Mouse (Mus musculus) midbrain, embryonic 14.5 days (tissue): ENCODE data around the gene Dact2. TPM values are rescaled to one million over a fixed set of nuclear protein-coding genes. Genes with fewer than 3 reads are reported as not detected.

Experiments used
- ATAC-seq: fragments of 200-750 bp; cut with Nextera tagmentation; 2 replicates; pipeline ENCODE4 v1.8.0; 2017; ENCODE audit warnings: moderate number of reproducible peaks, moderate library complexity; ENCODE audit not compliant: low FRiP score, low TSS enrichment
- DNase-seq: peaks from one replicate; pipeline ENCODE4 v3.0.0-alpha.2; 2015
- H3K27ac ChIP-seq: fragments of 300-500 bp; sonication (generic); replicated peaks from 2 replicates; pipeline ENCODE4 v1.5.1; 2014; ENCODE audit warnings: mild to moderate bottlenecking, low read depth, low read length, moderate library complexity
- H3K27me3 ChIP-seq: fragments of 300-500 bp; sonication (generic); 2 replicates; pipeline ENCODE4 v1.6.1; 2014; ENCODE audit warnings: low read length, control low read depth, mixed read lengths; ENCODE audit not compliant: control insufficient read depth, insufficient read depth
- H3K36me3 ChIP-seq: fragments of 300-500 bp; sonication (generic); 2 replicates; pipeline ENCODE4 v1.6.1; 2014; ENCODE audit warnings: low read length, control low read depth; ENCODE audit not compliant: control insufficient read depth, insufficient read depth
- H3K4me1 ChIP-seq: fragments of 300-500 bp; sonication (generic); 2 replicates; pipeline ENCODE4 v1.6.1; 2014; ENCODE audit warnings: mild to moderate bottlenecking, antibody characterized with exemption, low read length, control low read depth; ENCODE audit not compliant: control insufficient read depth, insufficient read depth
- H3K4me2 ChIP-seq: fragments of 300-500 bp; sonication (generic); 2 replicates; pipeline ENCODE4 v1.6.1; 2014; ENCODE audit warnings: mild to moderate bottlenecking, low read length, moderate library complexity
- H3K4me3 ChIP-seq: fragments of 300-500 bp; sonication (generic); replicated peaks from 2 replicates; pipeline ENCODE4 v1.5.1; 2014; ENCODE audit warnings: low read depth, low read length
- H3K9ac ChIP-seq: fragments of 300-500 bp; sonication (generic); replicated peaks from 2 replicates; pipeline ENCODE4 v1.6.1; 2014; ENCODE audit warnings: mild to moderate bottlenecking, low read length, moderate library complexity
- H3K9me3 ChIP-seq: fragments of 300-500 bp; sonication (generic); 2 replicates; pipeline ENCODE4 v1.6.1; 2016; ENCODE audit warnings: low read length, control low read depth, mixed read lengths; ENCODE audit not compliant: control insufficient read depth
- WGBS: fragments of 180-500 bp; shearing (Covaris S2); extraction: QIAGEN DNeasy Blood & Tissue Kit; methylation state at CpG from one replicate; pipeline ENCODE4 v1.1.7; 2014; 5-methylcytosine and 5-hydroxymethylcytosine counted together
- polyA plus RNA-seq: library from polyadenylated mRNA; unstranded; fragments of >200 nt; fragmentation: Nextera tagmentation; extraction: Ambion mirVana; gene quantifications from 2 replicates; pipeline ENCODE4 v1.2.1, GENCODE M21; 2014

Dact2 gene
- polyA plus RNA-seq, result 2.1 and 2.2 TPM in 2 replicates

DNA sequence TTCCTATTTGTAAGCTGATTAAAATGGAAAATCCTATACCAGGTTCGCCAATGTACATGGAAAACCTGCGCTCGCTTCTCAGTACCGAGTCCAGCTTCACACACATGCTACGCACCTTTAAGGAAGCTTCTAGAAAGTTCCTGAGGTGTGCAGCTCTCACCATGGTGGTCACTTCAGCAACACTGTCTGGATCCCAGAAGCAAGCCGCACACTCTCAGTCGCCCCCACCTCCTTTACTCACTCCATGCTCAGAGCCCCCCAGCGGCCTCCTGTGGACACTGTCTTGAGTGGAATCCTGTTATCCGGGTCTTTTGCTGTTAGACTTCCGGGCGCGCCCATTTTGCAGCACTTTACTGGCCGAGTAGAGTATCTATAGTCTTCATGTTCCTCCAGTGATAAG, at the start of gene Dact2:
Gene Dact2, minus strand, starts transcription at position 244 of the 400 bp plus-strand sequence.
- H3K4me3 ChIP-seq, result peak within 1 kb of the TSS; percentile 61
- no peaks in the 10 kb centered on the region for H3K9me3 ChIP-seq
- no peak within 1 kb of the TSS for H3K27ac ChIP-seq
- ATAC-seq, result no peak
- peaks cover 41% of the 10 kb centered on the region for H3K27me3 ChIP-seq
- H3K9ac ChIP-seq, result peak within 1 kb of the TSS; percentile 72
- H3K36me3 ChIP-seq, result no peaks in the 10 kb centered on the region
- H3K4me2 ChIP-seq, result peak within 1 kb of the TSS; percentile 89
- DNase-seq, result peak; percentile 74
- 43% methylated on average over 13 of the region's 13 CpGs for WGBS
- H3K4me1 ChIP-seq, result no peaks in the 10 kb centered on the region; the same call in 1 of the 2 replicates

DNA sequence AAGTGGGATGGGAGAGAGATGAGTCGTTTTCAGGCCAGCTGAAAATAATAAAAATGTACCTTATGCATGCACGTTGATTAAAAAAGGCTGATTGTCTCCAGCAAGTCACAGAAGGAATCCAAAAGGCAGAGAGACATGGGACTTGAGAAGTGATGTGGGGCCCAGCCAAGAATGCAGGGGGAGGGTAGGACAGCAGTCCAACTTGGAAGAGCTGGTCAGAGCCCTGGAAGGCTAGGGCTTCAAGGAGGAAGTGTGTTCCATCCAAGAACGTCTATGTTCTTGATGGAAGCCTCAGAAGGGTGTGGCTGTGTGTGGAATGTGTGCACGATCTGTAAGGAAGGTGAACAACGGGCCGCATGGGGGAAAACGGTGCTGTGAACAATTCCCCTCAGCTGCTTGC, 48.4 kb upstream of the Dact2 start:
- 82% methylated on average over 7 of the region's 7 CpGs for WGBS
- no peaks in the 10 kb centered on the region for H3K36me3 ChIP-seq
- no peak for ATAC-seq

DNA sequence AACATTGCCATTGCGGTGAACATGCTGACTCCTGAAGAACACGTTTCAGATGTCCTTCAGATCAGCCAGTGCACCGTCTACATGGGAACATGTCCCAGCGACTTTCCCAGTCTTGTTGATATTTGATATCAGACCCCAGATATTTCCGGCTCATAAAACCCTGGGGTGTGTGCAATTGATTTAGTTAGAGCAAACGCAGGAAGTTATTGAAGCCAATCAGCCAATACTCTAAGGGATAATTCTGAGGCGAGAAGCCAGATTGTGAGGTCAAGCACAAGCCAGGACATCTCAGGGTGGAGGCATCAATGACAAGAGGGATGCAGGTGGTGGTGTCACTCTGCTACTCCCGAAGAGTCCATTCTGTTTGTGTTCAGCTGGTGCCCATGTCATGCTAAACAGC, 46.3 kb upstream of the Dact2 start:
- ATAC-seq (no peak), DNase-seq (no peak)
- H3K4me3 ChIP-seq, result no peak overlapping the region
- no peaks in the 10 kb centered on the region for H3K27me3 ChIP-seq
- no peak overlapping the region for H3K27ac ChIP-seq
- H3K9me3 ChIP-seq, result no peaks in the 10 kb centered on the region
- no peaks in the 10 kb centered on the region for H3K36me3 ChIP-seq
- H3K9ac ChIP-seq, result no peak overlapping the region
- no peak overlapping the region for H3K4me2 ChIP-seq
- WGBS, result 86% methylated on average over 8 of the region's 8 CpGs
- H3K4me1 ChIP-seq, result no peaks in the 10 kb centered on the region

More for the DNA sequence above, 48.4 kb upstream of the Dact2 start:
- Histone ChIP-seq H3K27ac (no peak overlapping the region), H3K9ac (no peak overlapping the region), H3K4me1 (no peaks in the 10 kb centered on the region), H3K4me2 (no peak overlapping the region), H3K4me3 (no peak overlapping the region), H3K27me3 (no peaks in the 10 kb centered on the region), H3K9me3 (no peaks in the 10 kb centered on the region)
- DNase-seq, result no peak

DNA sequence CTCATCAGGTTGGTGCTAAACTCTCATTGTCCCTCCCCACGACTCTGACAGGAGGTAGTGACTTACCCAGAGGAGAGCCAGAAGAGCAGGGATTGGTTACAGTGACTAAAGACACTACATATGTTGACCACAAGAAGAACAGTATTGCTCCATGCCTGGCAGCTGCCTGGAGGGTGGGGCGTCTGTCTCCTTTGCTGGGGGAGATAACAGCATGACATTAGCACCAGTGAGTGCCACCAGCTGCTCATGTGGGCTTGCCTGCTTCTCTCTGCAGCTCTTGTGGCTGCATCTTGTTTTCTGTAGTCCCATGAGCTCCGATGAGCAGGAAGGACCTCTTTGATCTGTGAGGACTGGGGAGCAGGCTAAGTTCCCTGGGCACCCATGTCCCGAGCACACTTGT, 45.5 kb upstream of the Dact2 start:
- no peaks in the 10 kb centered on the region for H3K4me1 ChIP-seq
- no peak overlapping the region for H3K27ac ChIP-seq
- DNase-seq (no peak), ATAC-seq (no peak)
- no peak overlapping the region for H3K4me3 ChIP-seq
- H3K9ac ChIP-seq, result no peak overlapping the region
- H3K36me3 ChIP-seq, result no peaks in the 10 kb centered on the region
- no peaks in the 10 kb centered on the region for H3K9me3 ChIP-seq
- 83% methylated on average over 4 of the region's 4 CpGs for WGBS
- no peaks in the 10 kb centered on the region for H3K27me3 ChIP-seq
- no peak overlapping the region for H3K4me2 ChIP-seq

- ATAC-seq (no peak), DNase-seq (no peak)
- Histone ChIP-seq H3K36me3 (no peaks in the 10 kb centered on the region), H3K4me2 (no peak overlapping the region), H3K4me3 (no peak overlapping the region), H3K4me1 (no peaks in the 10 kb centered on the region), H3K27me3 (no peaks in the 10 kb centered on the region), H3K27ac (no peak overlapping the region), H3K9me3 (no peaks in the 10 kb centered on the region), H3K9ac (no peak overlapping the region)
- 89% methylated on average over 8 of the region's 8 CpGs for WGBS
Measured at GRCm38 (mm10) chr17:14247931-14248330, 43.8 kb upstream of the Dact2 start.

DNA sequence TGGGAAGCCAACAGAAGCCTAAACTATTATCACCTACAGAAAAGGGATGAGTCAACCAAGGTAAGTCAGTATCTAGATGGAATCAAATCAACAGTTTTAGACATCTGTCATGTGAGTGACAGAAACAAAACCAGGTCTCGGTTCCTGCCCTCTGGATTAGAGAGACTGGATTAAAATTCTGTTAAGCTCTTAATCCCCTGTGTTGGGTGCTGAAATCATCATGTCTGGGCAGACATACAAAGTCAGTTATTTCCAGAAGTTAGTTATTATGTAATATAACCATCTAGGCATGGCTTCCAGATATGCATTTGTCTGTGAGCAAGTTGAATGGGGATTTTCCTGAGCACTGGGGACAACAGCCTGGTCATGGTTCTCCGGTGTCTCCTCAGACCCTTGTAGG, 42.2 kb upstream of the Dact2 start:
- no peaks in the 10 kb centered on the region for H3K36me3 ChIP-seq
- H3K4me2 ChIP-seq, result no peak overlapping the region
- no peak for ATAC-seq

DNA sequence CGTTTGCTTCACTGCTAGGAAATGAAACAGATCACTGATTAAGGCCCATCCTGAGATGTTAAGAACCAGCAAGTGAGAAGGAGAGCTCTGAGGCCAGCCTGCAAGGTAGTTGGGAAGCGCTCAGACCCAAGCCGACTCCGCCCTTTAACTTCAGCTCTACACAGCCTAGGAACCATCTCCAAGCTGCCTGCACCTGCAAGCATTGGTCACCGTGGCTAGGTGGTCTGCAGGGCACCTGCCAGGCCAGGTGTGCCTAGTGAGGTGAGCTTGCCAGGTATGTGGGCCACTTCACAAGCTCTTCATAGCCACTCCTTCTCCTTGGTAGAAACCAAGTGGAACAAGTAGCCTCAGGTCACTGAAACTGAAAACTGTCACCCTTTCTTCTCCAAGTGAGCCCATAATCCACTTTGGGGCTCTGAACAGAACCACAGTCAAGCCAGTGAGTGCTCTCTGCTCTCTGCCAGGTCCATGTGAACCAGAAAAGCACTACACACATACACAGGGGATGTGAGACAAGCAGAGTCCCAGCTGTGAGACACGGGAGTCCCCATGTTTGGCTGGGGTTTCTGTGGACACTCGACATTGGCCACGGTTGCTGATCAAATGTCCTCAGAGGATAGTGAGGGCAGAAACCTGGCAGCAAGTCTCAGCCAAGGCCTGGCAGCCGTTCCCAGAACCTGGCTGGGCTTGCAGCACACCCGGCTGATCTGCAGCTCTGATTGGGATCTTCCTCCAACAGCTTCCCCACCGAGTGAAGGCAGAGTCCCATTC, 40.3 kb upstream of the Dact2 start:
- no peak overlapping the region for H3K4me2 ChIP-seq
- no peak overlapping the region for H3K27ac ChIP-seq
- ATAC-seq (no peak), DNase-seq (peak; percentile 13)
- WGBS, result 69% methylated on average over 11 of the region's 11 CpGs
- H3K9me3 ChIP-seq, result no peaks in the 10 kb centered on the region
- H3K27me3 ChIP-seq, result no peaks in the 10 kb centered on the region
- no peak overlapping the region for H3K9ac ChIP-seq
- H3K4me3 ChIP-seq, result no peak overlapping the region
- no peaks in the 10 kb centered on the region for H3K4me1 ChIP-seq
- no peaks in the 10 kb centered on the region for H3K36me3 ChIP-seq

More for the DNA sequence above, 42.2 kb upstream of the Dact2 start:
- WGBS, result 61% methylated on average over 2 of the region's 2 CpGs
- Histone ChIP-seq H3K9me3 (no peaks in the 10 kb centered on the region), H3K4me1 (no peaks in the 10 kb centered on the region), H3K9ac (no peak overlapping the region), H3K4me3 (no peak overlapping the region), H3K27ac (no peak overlapping the region), H3K27me3 (no peaks in the 10 kb centered on the region)
- DNase-seq, result no peak

DNA sequence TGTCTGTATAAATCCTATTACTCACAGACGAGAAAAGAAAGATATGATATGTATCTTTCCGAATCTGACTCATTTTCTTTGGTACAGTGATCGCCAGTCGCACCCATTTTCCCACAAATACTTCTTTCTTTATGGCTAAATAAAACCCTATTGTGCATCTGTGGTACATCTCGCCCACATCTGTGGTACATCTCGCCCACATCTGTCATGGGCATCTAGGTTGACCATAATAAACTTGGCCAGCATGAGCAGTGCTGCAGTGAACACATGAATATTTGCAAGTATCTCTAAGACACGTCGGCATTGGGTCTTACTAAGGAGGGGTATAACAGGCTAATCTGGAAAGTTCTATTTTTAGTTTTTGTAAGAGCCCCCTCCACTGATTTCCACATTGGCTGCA, 38.5 kb upstream of the Dact2 start:
- Histone ChIP-seq H3K4me2 (no peak overlapping the region), H3K27ac (no peak overlapping the region), H3K27me3 (no peaks in the 10 kb centered on the region), H3K9ac (no peak overlapping the region), H3K4me1 (no peaks in the 10 kb centered on the region), H3K36me3 (no peaks in the 10 kb centered on the region), H3K4me3 (no peak overlapping the region), H3K9me3 (no peaks in the 10 kb centered on the region)
- no peak for DNase-seq
- 90% methylated on average over 8 of the region's 8 CpGs for WGBS
- ATAC-seq, result no peak

DNA sequence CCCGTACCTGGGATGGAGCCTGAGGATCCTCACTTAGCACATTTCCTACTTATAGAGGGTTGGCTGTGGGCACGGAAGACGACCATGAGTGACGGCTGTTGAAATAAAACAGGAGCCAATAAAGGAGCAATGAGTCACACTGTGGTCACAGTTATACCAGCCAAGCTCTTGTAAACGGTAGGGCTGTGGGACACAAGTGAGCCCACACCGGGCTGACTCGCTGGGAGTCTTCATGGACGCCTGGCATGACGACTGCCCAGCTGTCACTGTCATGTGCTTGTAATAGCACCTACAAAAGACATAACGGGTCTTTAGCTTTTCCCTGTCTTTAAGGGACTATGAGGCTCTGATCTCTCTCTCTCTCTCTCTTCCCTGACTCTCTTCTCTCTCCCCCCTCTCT, 35.9 kb upstream of the Dact2 start:
- no peak overlapping the region for H3K9ac ChIP-seq
- H3K36me3 ChIP-seq, result no peaks in the 10 kb centered on the region
- no peaks in the 10 kb centered on the region for H3K27me3 ChIP-seq
- ATAC-seq (no peak), DNase-seq (no peak)
- no peaks in the 10 kb centered on the region for H3K9me3 ChIP-seq
- 93% methylated on average over 10 of the region's 10 CpGs for WGBS
- H3K4me1 ChIP-seq, result no peaks in the 10 kb centered on the region
- H3K27ac ChIP-seq, result no peak overlapping the region
- H3K4me3 ChIP-seq, result no peak overlapping the region
- H3K4me2 ChIP-seq, result no peak overlapping the region
